28 mouse cellular contexts compared by ENCODE assay signal in genomic region chr6:6120841-6121240, GRCm38 (mm10).
DNase-seq lines count a peak whose midpoint lies in the region; ATAC-seq lines count a peak whose summit lies in the region.
"Had no signal": no experiment of that assay in that cellular context is flagged by ENCODE, and none has a peak within 500 bp of the region (broad histone marks: within the 10 kb centered on the region; RNA-seq: fewer than 3 reads in every experiment).

No protein-coding gene starts in this region.

- no peaks in the 10 kb centered on the region for H3K79me2 ChIP-seq in macrophage (ENCODE audit: inconsistent target)

- no peaks in the 10 kb centered on the region for H3K4me1 ChIP-seq in intestine, embryonic 14.5 days (replicated peaks; ENCODE audit: control insufficient read depth, insufficient read depth, low read length)
- H3K4me1 ChIP-seq: forebrain, embryonic 13.5 days; heart, embryonic 13.5 days; liver, embryonic 12.5 days; megakaryocyte, embryonic 14.5 days; midbrain, embryonic 12.5 days; neural tube, embryonic 13.5 days; stomach, embryonic 15.5 days had no signal

- H3K27me3 ChIP-seq in intestine, embryonic 14.5 days (replicated peaks; ENCODE audit: control insufficient read depth, insufficient read depth, low read length), result no peaks in the 10 kb centered on the region
- H3K27me3 ChIP-seq: CH12.LX; forebrain, embryonic 13.5 days; heart, embryonic 13.5 days; liver, embryonic 12.5 days; megakaryocyte, embryonic 14.5 days; midbrain, embryonic 12.5 days; neural tube, embryonic 13.5 days; stomach, embryonic 15.5 days had no signal

- H3K4me3 ChIP-seq in intestine, embryonic 14.5 days (ENCODE audit: low read depth, low read length), result no peak overlapping the region
- no peak overlapping the region for H3K4me3 ChIP-seq in macrophage (ENCODE audit: inconsistent target)
- H3K4me3 ChIP-seq: forebrain, embryonic 13.5 days; heart, adult 2 months; heart, embryonic 13.5 days; liver, embryonic 12.5 days; megakaryocyte, embryonic 14.5 days; midbrain, embryonic 12.5 days; neural tube, embryonic 13.5 days; stomach, embryonic 15.5 days had no signal

- H3K36me3 ChIP-seq in intestine, embryonic 14.5 days (ENCODE audit: control insufficient read depth, insufficient read depth, low read length), result no peaks in the 10 kb centered on the region; the same call in 1 of the 2 replicates
- no peaks in the 10 kb centered on the region for H3K36me3 ChIP-seq in macrophage (ENCODE audit: inconsistent target)
- H3K36me3 ChIP-seq: midbrain, embryonic 12.5 days; neural tube, embryonic 13.5 days; stomach, embryonic 15.5 days had no signal

- ATAC-seq in intestine, embryonic 14.5 days (replicated peaks; ENCODE audit: low FRiP score, low TSS enrichment, low read depth), result peak; percentile 77
- ATAC-seq: forebrain, embryonic 13.5 days; liver, embryonic 12.5 days had no signal

- no peak overlapping the region for H3K4me2 ChIP-seq in intestine, embryonic 14.5 days (ENCODE audit: low read length)
- H3K4me2 ChIP-seq: forebrain, embryonic 13.5 days; heart, embryonic 13.5 days; hindbrain, embryonic 14.5 days; liver, embryonic 12.5 days; midbrain, embryonic 12.5 days; neural tube, embryonic 13.5 days; stomach, embryonic 15.5 days had no signal

- no peak overlapping the region for H3K9ac ChIP-seq in intestine, embryonic 14.5 days (ENCODE audit: low read length)
- H3K9ac ChIP-seq: forebrain, embryonic 13.5 days; heart, embryonic 13.5 days; hindbrain, embryonic 14.5 days; liver, embryonic 12.5 days; liver, postnatal 0 days; midbrain, embryonic 12.5 days; neural tube, embryonic 13.5 days; stomach, embryonic 15.5 days had no signal

- H3K9me3 ChIP-seq in intestine, embryonic 14.5 days (ENCODE audit: control insufficient read depth, low read length), result no peaks in the 10 kb centered on the region
- H3K9me3 ChIP-seq: forebrain, embryonic 13.5 days; heart, embryonic 13.5 days; liver, embryonic 12.5 days; midbrain, embryonic 12.5 days; neural tube, embryonic 13.5 days; stomach, embryonic 15.5 days had no signal

- 79% methylated on average over 4 of the region's 4 CpGs for WGBS in intestine, embryonic 14.5 days
- 74% methylated on average over 4 of the region's 4 CpGs for WGBS in macrophage (ENCODE audit: missing documents)

- DNase-seq in adrenal gland, adult (ENCODE audit: inconsistent age in 2 of 2, low spot score in 1 of 2), result peak; percentile 48 to 74
- DNase-seq in adrenal gland, postnatal 4 days (ENCODE audit: low spot score in 2 of 2), result no peak
- peak; percentile 35 for DNase-seq in adrenal gland, postnatal 10 days
- DNase-seq in intestine, embryonic 14.5 days (ENCODE audit: low spot score), result no peak
- DNase-seq in right cerebral cortex, postnatal 36 days (ENCODE audit: low spot score in 2 of 2), result no peak
- no peak for DNase-seq in right cerebral cortex, adult 2 months (ENCODE audit: low spot score in 2 of 2)
- DNase-seq in layer of hippocampus, adult 11-12 months (ENCODE audit: low spot score), result no peak
- DNase-seq: cerebellum, adult 2 months; cerebellum, postnatal 14 days; gastrocnemius, postnatal 25 days; heart, adult 2 months; heart, postnatal 10 days; kidney, adult 8-10 months; kidney, postnatal 10 days; left cerebral cortex, postnatal 4 days; liver, postnatal 0 days; lung, postnatal 36 days; thymus, postnatal 14 days had no signal

- H3K27ac ChIP-seq in intestine, embryonic 14.5 days (ENCODE audit: low read depth), result no peak overlapping the region
- peak overlapping the region; percentile 95 for H3K27ac ChIP-seq in macrophage
- H3K27ac ChIP-seq: forebrain, embryonic 13.5 days; heart, adult 2 months; heart, embryonic 13.5 days; hindbrain, embryonic 14.5 days; liver, embryonic 12.5 days; midbrain, embryonic 12.5 days; neural tube, embryonic 13.5 days; stomach, embryonic 15.5 days had no signal

Comparison
In these comparisons a context has a peak if more than half of its experiments do, and no peak if none do; other contexts are left out.
1. DNase-seq: peak in adrenal gland, adult (2 of 2) and adrenal gland, postnatal 10 days (single experiment); none in adrenal gland, postnatal 4 days (0 of 2), intestine, embryonic 14.5 days (single experiment), right cerebral cortex, postnatal 36 days (0 of 2), right cerebral cortex, adult 2 months (0 of 2) and layer of hippocampus, adult 11-12 months (single experiment).